ENCODE assay signal across 29 mouse cellular contexts in genomic region chr3:146679646-146680045, GRCm38 (mm10). TPM values are rescaled to one million over a fixed set of nuclear protein-coding genes. Genes with fewer than 3 reads are reported as not detected.
"Had no signal": no experiment of that assay in that cellular context is flagged by ENCODE, and none has a peak within 500 bp of the region (broad histone marks: within the 10 kb centered on the region; RNA-seq: fewer than 3 reads in every experiment).

No protein-coding gene starts in this region.

- H3K27me3 ChIP-seq: limb, embryonic 13.5 days; lung, embryonic 15.5 days; neural tube, embryonic 12.5 days; stomach, embryonic 15.5 days had no signal

- H3K36me3 ChIP-seq: limb, embryonic 10.5 days; limb, embryonic 13.5 days; liver, embryonic 12.5 days; liver, embryonic 15.5 days; lung, embryonic 15.5 days; neural tube, embryonic 12.5 days; neural tube, embryonic 15.5 days; stomach, embryonic 15.5 days had no signal

- H3K9ac ChIP-seq: limb, embryonic 13.5 days; liver, embryonic 12.5 days; liver, embryonic 15.5 days; lung, embryonic 15.5 days; neural tube, embryonic 12.5 days; neural tube, embryonic 15.5 days; stomach, embryonic 15.5 days had no signal

- ATAC-seq: intestine, embryonic 16.5 days; liver, embryonic 12.5 days had no signal

- H3K9me3 ChIP-seq: limb, embryonic 10.5 days; limb, embryonic 13.5 days; liver, embryonic 12.5 days; liver, embryonic 15.5 days; lung, embryonic 15.5 days; neural tube, embryonic 12.5 days; neural tube, embryonic 15.5 days; stomach, embryonic 15.5 days had no signal

- H3K4me3 ChIP-seq: limb, embryonic 10.5 days; limb, embryonic 13.5 days; liver, embryonic 12.5 days; liver, embryonic 15.5 days; lung, embryonic 15.5 days; neural tube, embryonic 12.5 days; neural tube, embryonic 15.5 days; stomach, embryonic 15.5 days had no signal

- H3K4me1 ChIP-seq: neural tube, embryonic 12.5 days had no signal

- H3K27ac ChIP-seq: kidney, postnatal 0 days; limb, embryonic 10.5 days; limb, embryonic 13.5 days; liver, embryonic 12.5 days; liver, embryonic 15.5 days; lung, embryonic 15.5 days; neural tube, embryonic 12.5 days; neural tube, embryonic 15.5 days; stomach, embryonic 15.5 days had no signal

- DNase-seq: kidney, adult 2 months; kidney, postnatal 25 days; liver; lung, adult 18-20 months; lung, postnatal 10 days; lung, postnatal 36 days; midbrain, embryonic 14.5 days; retina, postnatal 1 day; right cerebral cortex, postnatal 25 days; spleen, adult 18-20 months; thymus, postnatal 25 days had no signal

- H3K4me2 ChIP-seq: limb, embryonic 13.5 days; liver, embryonic 12.5 days; liver, embryonic 15.5 days; lung, embryonic 15.5 days; midbrain, embryonic 11.5 days; neural tube, embryonic 12.5 days; neural tube, embryonic 15.5 days; stomach, embryonic 15.5 days had no signal

RNA-seq across cellular contexts. Expression of gene Samd13, which starts 5.7 kb away (rescaled TPM):
- total RNA-seq: layer of hippocampus, postnatal 14 days had no signal
- polyA plus RNA-seq: midbrain, embryonic 14.5 days had no signal

RNA-seq across cellular contexts. Expression of gene 4930503B20Rik, which starts 28.5 kb away (rescaled TPM):
- total RNA-seq: layer of hippocampus, postnatal 14 days; left cerebral cortex, adult 8-10 months; megakaryocyte-erythroid progenitor cell, adult 5-6 weeks; midbrain, postnatal 0 days had no signal
- polyA plus RNA-seq: intestine, embryonic 16.5 days; kidney, adult 2 months; kidney, embryonic 14.5 days; kidney, postnatal 0 days; large intestine, adult 2 months; limb, embryonic 10.5 days; limb, embryonic 13.5 days; liver, embryonic 12.5 days; liver, embryonic 15.5 days; midbrain, embryonic 11.5 days; midbrain, embryonic 14.5 days; midbrain, postnatal 0 days; neural tube, embryonic 12.5 days; neural tube, embryonic 15.5 days; stomach, embryonic 15.5 days; thymus, postnatal 0 days had no signal
